Mouse (Mus musculus) forebrain, embryonic 11.5 days (tissue): Measurements from ENCODE around the gene Skil. TPM values are rescaled to one million over a fixed set of nuclear protein-coding genes. Genes with fewer than 3 reads are reported as not detected.
A peak's percentile ranks its signal among the peaks of the same experiment; 100 is the strongest.

ENCODE experiments used
- ATAC-seq: fragments of 200-750 bp; cut with Nextera tagmentation; replicated peaks from 2 replicates; pipeline ENCODE4 v1.8.0; 2017; ENCODE audit warnings: moderate TSS enrichment; ENCODE audit not compliant: low FRiP score
- DNase-seq: peaks from one replicate; pipeline ENCODE4 v3.0.0-alpha.2; 2017; ENCODE audit warnings: low spot score
- H3K27ac ChIP-seq: fragments of 300-500 bp; sonication (generic); 2 replicates; pipeline ENCODE4 v1.5.1; 2014; ENCODE audit warnings: low read depth, low read length
- H3K27me3 ChIP-seq: fragments of 300-500 bp; sonication (generic); 2 replicates; pipeline ENCODE4 v1.6.1; 2014; ENCODE audit warnings: mild to moderate bottlenecking, low read length, mixed read lengths; ENCODE audit not compliant: control insufficient read depth, insufficient read depth
- H3K36me3 ChIP-seq: fragments of 300-500 bp; sonication (generic); 2 replicates; pipeline ENCODE4 v1.6.1; 2014; ENCODE audit warnings: mild to moderate bottlenecking, low read length, moderate library complexity, mixed read lengths; ENCODE audit not compliant: control insufficient read depth, insufficient read depth
- H3K4me1 ChIP-seq: fragments of 300-500 bp; sonication (generic); replicated peaks from 2 replicates; pipeline ENCODE4 v1.6.1; 2014; ENCODE audit warnings: low read length, mixed read lengths; ENCODE audit not compliant: control insufficient read depth, insufficient read depth
- H3K4me2 ChIP-seq: fragments of 300-500 bp; sonication (generic); 2 replicates; pipeline ENCODE4 v1.6.1; 2014; ENCODE audit warnings: low read depth, mild to moderate bottlenecking, low read length, moderate library complexity, mixed read lengths; ENCODE audit not compliant: severe bottlenecking
- H3K4me3 ChIP-seq: fragments of 300-500 bp; sonication (generic); 2 replicates; pipeline ENCODE4 v1.5.1; 2014; ENCODE audit warnings: low read depth, low read length
- H3K9ac ChIP-seq: fragments of 300-500 bp; sonication (generic); 2 replicates; pipeline ENCODE4 v1.6.1; 2014; ENCODE audit warnings: low read length
- H3K9me3 ChIP-seq: fragments of 300-500 bp; sonication (generic); 2 replicates; pipeline ENCODE4 v1.6.1; 2016; ENCODE audit warnings: low read length, mixed read lengths; ENCODE audit not compliant: control insufficient read depth
- WGBS: fragments of 180-500 bp; shearing (Covaris S2); extraction: QIAGEN DNeasy Blood & Tissue Kit; methylation state at CpG from one replicate; pipeline ENCODE4 v1.1.7; 2014; 5-methylcytosine and 5-hydroxymethylcytosine counted together
- polyA plus RNA-seq: library from polyadenylated mRNA; unstranded; fragments of >200 nt; fragmentation: Nextera tagmentation; extraction: Ambion mirVana; gene quantifications from 2 replicates; pipeline ENCODE4 v1.2.1, GENCODE M21; 2014

Gene Skil
- polyA plus RNA-seq, 1 experiment from 2014 or later, result 33.5 TPM

GRCm38 (mm10) chr3:31056651-31057627 is 37.9 kb upstream of the Skil start:
- Histone ChIP-seq H3K27me3 (no peaks in the 10 kb centered on the region), H3K4me3 (peak overlapping the region; percentile 25), H3K36me3 (no peaks in the 10 kb centered on the region), H3K9ac (peak overlapping the region; percentile 39; the same call in 1 of the 2 replicates), H3K4me1 (peaks cover 4% of the 10 kb centered on the region; the same call in 1 of the 2 replicates), H3K27ac (no peak overlapping the region), H3K9me3 (no peaks in the 10 kb centered on the region), H3K4me2 (peak overlapping the region; percentile 56)
- DNase-seq (peak; percentile 82), ATAC-seq (peak; percentile 91)
- WGBS, result 6% methylated on average over 30 of the region's 30 CpGs

GRCm38 (mm10) chr3:31060745-31061102 is 34.1 kb upstream of the Skil start:
- no peaks in the 10 kb centered on the region for H3K27me3 ChIP-seq
- H3K4me3 ChIP-seq, result no peak overlapping the region
- no peak for DNase-seq
- 86% methylated on average over 8 of the region's 8 CpGs for WGBS
- no peaks in the 10 kb centered on the region for H3K36me3 ChIP-seq
- H3K4me1 ChIP-seq, result 0 out of 2 replicates have a peak, but pooled peaks cover 3% of the 10 kb centered on the region
- H3K9me3 ChIP-seq, result no peaks in the 10 kb centered on the region
- no peak overlapping the region for H3K27ac ChIP-seq
- H3K4me2 ChIP-seq, result no peak overlapping the region
- H3K9ac ChIP-seq, result no peak overlapping the region
- no peak for ATAC-seq

- 0 out of 2 replicates have a peak, but pooled peaks cover 2% of the 10 kb centered on the region for H3K4me1 ChIP-seq
- H3K4me3 ChIP-seq, result no peak overlapping the region
- no peaks in the 10 kb centered on the region for H3K9me3 ChIP-seq
- H3K4me2 ChIP-seq, result no peak overlapping the region
- no peak for ATAC-seq
- no peak overlapping the region for H3K27ac ChIP-seq
- WGBS, result 72% methylated on average over 20 of the region's 20 CpGs
- H3K36me3 ChIP-seq, result no peaks in the 10 kb centered on the region
- no peak for DNase-seq
- no peaks in the 10 kb centered on the region for H3K27me3 ChIP-seq
- no peak overlapping the region for H3K9ac ChIP-seq
These were observed 33.6 kb upstream of the Skil start for GRCm38 (mm10) chr3:31061103-31061785.

GRCm38 (mm10) chr3:31061786-31062120 is 33.1 kb upstream of the Skil start:
- no peak for DNase-seq
- Histone ChIP-seq H3K9ac (no peak overlapping the region), H3K36me3 (no peaks in the 10 kb centered on the region), H3K27me3 (no peaks in the 10 kb centered on the region), H3K27ac (no peak overlapping the region), H3K4me1 (no peaks in the 10 kb centered on the region), H3K9me3 (no peaks in the 10 kb centered on the region), H3K4me2 (no peak overlapping the region), H3K4me3 (no peak overlapping the region)
- 89% methylated on average over 4 of the region's 4 CpGs for WGBS
- no peak for ATAC-seq

GRCm38 (mm10) chr3:31062325-31062724 is 32.5 kb upstream of the Skil start:
- no peak overlapping the region for H3K4me2 ChIP-seq
- H3K9ac ChIP-seq, result no peak overlapping the region
- H3K4me3 ChIP-seq, result no peak overlapping the region
- H3K27me3 ChIP-seq, result no peaks in the 10 kb centered on the region
- H3K36me3 ChIP-seq, result no peaks in the 10 kb centered on the region
- H3K27ac ChIP-seq, result no peak overlapping the region
- ATAC-seq (no peak), DNase-seq (no peak)
- H3K4me1 ChIP-seq, result no peaks in the 10 kb centered on the region
- no peaks in the 10 kb centered on the region for H3K9me3 ChIP-seq
- WGBS, result 93% methylated on average over 7 of the region's 7 CpGs

GRCm38 (mm10) chr3:31068482-31068881 is 26.4 kb upstream of the Skil start:
- 87% methylated on average over 7 of the region's 7 CpGs for WGBS
- DNase-seq (no peak), ATAC-seq (no peak)
- no peak overlapping the region for H3K4me2 ChIP-seq
- no peaks in the 10 kb centered on the region for H3K4me1 ChIP-seq
- H3K4me3 ChIP-seq, result no peak overlapping the region
- H3K36me3 ChIP-seq, result no peaks in the 10 kb centered on the region
- no peaks in the 10 kb centered on the region for H3K27me3 ChIP-seq
- no peak overlapping the region for H3K27ac ChIP-seq
- no peak overlapping the region for H3K9ac ChIP-seq
- H3K9me3 ChIP-seq, result no peaks in the 10 kb centered on the region

GRCm38 (mm10) chr3:31071804-31072203 is 23.1 kb upstream of the Skil start:
- Histone ChIP-seq H3K27me3 (no peaks in the 10 kb centered on the region), H3K36me3 (no peaks in the 10 kb centered on the region), H3K9ac (no peak overlapping the region), H3K4me1 (no peaks in the 10 kb centered on the region), H3K27ac (no peak overlapping the region), H3K9me3 (no peaks in the 10 kb centered on the region), H3K4me2 (no peak overlapping the region), H3K4me3 (no peak overlapping the region)
- ATAC-seq (no peak), DNase-seq (no peak)
- 91% methylated on average over 14 of the region's 14 CpGs for WGBS

GRCm38 (mm10) chr3:31075808-31076207 is 19.1 kb upstream of the Skil start:
- Histone ChIP-seq H3K4me1 (no peaks in the 10 kb centered on the region), H3K27ac (no peak overlapping the region), H3K9ac (no peak overlapping the region), H3K36me3 (no peaks in the 10 kb centered on the region), H3K9me3 (no peaks in the 10 kb centered on the region), H3K4me3 (no peak overlapping the region), H3K4me2 (no peak overlapping the region), H3K27me3 (no peaks in the 10 kb centered on the region)
- ATAC-seq (no peak), DNase-seq (no peak)
- WGBS, result 82% methylated on average over 11 of the region's 11 CpGs
